Mouse (Mus musculus) C2C12 (cell line): ENCODE measurements around the gene Hmbs.

Experiments
- CTCF ChIP-seq: IDR thresholded peaks from one replicate; pipeline ENCODE4 v1.5.1; 2011; ENCODE audit not compliant: control insufficient read depth, insufficient read depth, insufficient read length
- MAX ChIP-seq: IDR thresholded peaks from one replicate; pipeline ENCODE4 v1.6.1; 2011; ENCODE audit warnings: mild to moderate bottlenecking, control low read depth
- MYOD1 ChIP-seq: IDR thresholded peaks from one replicate; pipeline ENCODE4 v1.6.1; 2011; ENCODE audit warnings: low read depth; ENCODE audit not compliant: control insufficient read depth, insufficient read length
- MYOG ChIP-seq: IDR thresholded peaks from one replicate; pipeline ENCODE4 v1.6.1; 2011; ENCODE audit not compliant: control insufficient read depth, insufficient read length; ENCODE audit errors: extremely low read depth

GRCm38 (mm10) chr9:44288959-44289291 is 55.1 kb downstream of the Hmbs start:
- TF ChIP-seq MYOD1 (no peak), MYOG (no peak), CTCF (no peak), MAX (no peak)
